Mouse (Mus musculus): ENCODE measurements around the gene Fam135a.

DNA sequence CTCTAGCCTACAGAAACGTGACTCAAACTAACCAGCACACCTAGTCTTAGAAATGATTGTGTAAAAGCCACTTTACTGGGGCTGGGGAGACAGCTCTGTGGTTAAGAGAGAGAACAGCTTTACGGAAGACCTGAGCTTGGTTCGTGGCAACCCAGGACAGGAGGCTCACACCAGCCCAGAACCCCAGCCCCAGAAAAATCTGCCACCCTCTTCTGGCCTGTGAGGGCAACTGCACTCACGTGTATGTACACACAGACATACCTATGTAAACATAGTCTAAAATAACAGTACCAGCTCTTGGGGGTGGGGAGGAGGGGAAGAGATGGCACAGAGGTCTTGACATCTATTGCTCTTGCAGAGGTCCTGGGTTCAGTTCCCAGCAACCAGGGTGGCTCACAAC lies 104.7 kb downstream of the Fam135a start:
- TF ChIP-seq CTCF (IDR thresholded peaks at IDR 0.05; ENCODE audit: extremely low read depth, insufficient read depth, insufficient read length, insufficient replicate concordance) (no peak), POLR2A (IDR thresholded peaks at IDR 0.05; ENCODE audit: low read depth, low read length) (no peak)

All from spleen, adult 2 months (tissue).